Mouse (Mus musculus) E14TG2a.4 (cell line): ENCODE data around the gene Lrrc4c.

Source experiments
- H3K27me3 ChIP-seq: 2 replicates; pipeline ENCODE4 v1.6.1; 2014; ENCODE audit warnings: low read length, control low read depth; ENCODE audit not compliant: insufficient read depth
- H3K36me3 ChIP-seq: 2 replicates; pipeline ENCODE4 v1.6.1; 2014; ENCODE audit warnings: low read length, control low read depth; ENCODE audit not compliant: insufficient read depth
- H3K4me1 ChIP-seq: replicated peaks from 2 replicates; pipeline ENCODE4 v1.6.1; 2014; ENCODE audit warnings: low read depth, low read length, control low read depth
- H3K4me3 ChIP-seq: replicated peaks from 2 replicates; pipeline ENCODE4 v1.5.1; 2014; ENCODE audit warnings: mild to moderate bottlenecking, low read length
- H3K9me3 ChIP-seq: 2 replicates; pipeline ENCODE4 v1.6.1; 2014; ENCODE audit warnings: low read length, control low read depth
- CTCF ChIP-seq: conservative IDR thresholded peaks from 2 replicates; pipeline ENCODE4 v1.5.1; 2014; ENCODE audit warnings: low read length
- NANOG ChIP-seq: IDR thresholded peaks from 2 replicates; pipeline ENCODE4 v1.6.1; 2014; ENCODE audit warnings: borderline replicate concordance, low read length, mixed read lengths
- POU5F1 ChIP-seq: IDR thresholded peaks from 2 replicates; pipeline ENCODE4 v1.6.1; 2014; ENCODE audit warnings: low read length, borderline replicate concordance

Gene Lrrc4c

DNA sequence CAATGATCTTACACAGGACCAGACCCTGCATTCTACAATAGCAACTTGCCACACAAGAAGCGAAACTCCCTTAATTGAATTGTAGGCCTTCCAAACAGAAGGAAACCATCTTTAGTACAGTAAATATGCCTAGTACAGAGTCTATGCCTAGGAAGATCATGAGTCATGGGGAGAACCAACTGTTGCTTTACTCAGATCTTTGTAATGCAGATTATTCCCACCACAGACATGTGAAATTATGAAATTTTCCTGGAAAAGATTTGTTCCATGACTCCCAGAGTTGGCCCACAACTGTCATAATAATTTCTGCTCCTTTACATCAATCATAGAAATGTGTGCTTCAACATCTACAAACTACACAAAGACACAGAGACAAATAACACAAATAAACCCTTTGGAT is 1116.2 kb downstream of the Lrrc4c start:
- Histone ChIP-seq H3K9me3 (no peaks in the 10 kb centered on the region), H3K4me1 (no peaks in the 10 kb centered on the region), H3K4me3 (no peak overlapping the region), H3K36me3 (no peaks in the 10 kb centered on the region), H3K27me3 (no peaks in the 10 kb centered on the region)
- TF ChIP-seq CTCF (no peak), NANOG (no peak), POU5F1 (no peak)

DNA sequence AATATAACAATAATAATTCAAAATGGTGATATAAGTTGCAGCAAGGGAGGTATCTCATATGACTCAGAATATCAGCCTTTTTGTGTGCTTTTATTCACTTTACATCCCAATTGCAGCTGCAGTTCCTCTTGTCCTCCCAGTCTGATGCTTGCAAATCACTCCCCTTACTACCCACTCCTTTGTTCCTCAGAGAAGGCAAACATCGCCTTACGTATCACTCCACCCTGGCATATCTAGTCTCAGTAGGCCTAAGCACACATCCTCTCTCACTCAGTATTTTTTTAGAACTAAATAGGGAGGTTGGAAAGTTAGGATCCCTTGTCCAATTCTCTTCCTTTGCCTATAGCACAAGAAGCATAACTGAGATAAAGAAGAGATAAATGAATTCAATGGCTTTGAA is 1117.6 kb downstream of the Lrrc4c start:
- TF ChIP-seq CTCF, result no peak
- TF ChIP-seq POU5F1, result no peak
- no peak for TF ChIP-seq NANOG
- Histone ChIP-seq H3K36me3 (no peaks in the 10 kb centered on the region), H3K9me3 (no peaks in the 10 kb centered on the region)

DNA sequence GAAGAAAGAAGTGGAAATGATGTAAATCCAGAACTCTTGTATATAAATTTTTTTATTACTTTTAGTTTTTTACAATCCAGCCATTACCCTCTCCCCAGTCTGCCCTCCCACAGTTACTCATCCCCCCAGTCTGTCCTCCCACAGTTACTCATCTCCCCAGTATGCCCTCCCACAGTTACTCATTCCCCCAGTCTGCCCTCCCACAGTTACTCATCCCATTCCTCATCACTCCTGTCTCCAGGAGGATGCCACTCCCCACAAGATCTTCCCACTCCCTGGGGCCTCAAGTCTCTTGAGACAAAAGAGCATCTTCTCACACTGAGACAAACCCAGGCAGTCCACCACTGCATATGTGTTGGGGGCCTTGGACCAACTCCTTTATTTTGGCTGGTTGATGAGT is 1119.8 kb downstream of the Lrrc4c start:
- Histone ChIP-seq H3K36me3 (no peaks in the 10 kb centered on the region), H3K9me3 (no peaks in the 10 kb centered on the region), H3K4me1 (no peaks in the 10 kb centered on the region), H3K4me3 (no peak overlapping the region), H3K27me3 (no peaks in the 10 kb centered on the region)
- TF ChIP-seq NANOG (no peak), CTCF (no peak), POU5F1 (no peak)

More for the DNA sequence above, 1117.6 kb downstream of the Lrrc4c start:
- Histone ChIP-seq H3K27me3 (no peaks in the 10 kb centered on the region), H3K4me3 (no peak overlapping the region), H3K4me1 (no peaks in the 10 kb centered on the region)

DNA sequence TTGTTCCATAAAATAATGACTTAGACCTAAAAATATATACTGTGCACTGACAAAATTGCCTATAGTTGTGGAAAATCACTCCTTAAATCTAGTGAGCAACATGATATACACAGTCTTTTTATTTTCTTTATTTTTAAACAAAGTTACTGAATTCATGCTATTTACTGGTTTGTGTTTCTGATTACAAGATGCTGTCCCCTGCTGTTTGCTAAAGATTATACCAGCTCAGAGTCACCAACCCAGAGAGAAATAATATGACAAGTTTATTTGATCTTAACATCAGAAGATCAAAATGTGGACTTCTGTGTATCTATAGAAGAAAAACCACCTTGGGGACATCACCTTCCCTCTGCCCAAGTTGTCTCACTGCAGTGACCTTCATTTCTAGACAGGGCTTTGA is 1145.6 kb downstream of the Lrrc4c start:
- no peak for TF ChIP-seq POU5F1
- no peak for TF ChIP-seq CTCF
- no peak for TF ChIP-seq NANOG
- Histone ChIP-seq H3K9me3 (no peaks in the 10 kb centered on the region), H3K27me3 (peaks cover 25% of the 10 kb centered on the region), H3K4me3 (no peak overlapping the region), H3K36me3 (no peaks in the 10 kb centered on the region), H3K4me1 (no peaks in the 10 kb centered on the region; the same call in 1 of the 2 replicates)

DNA sequence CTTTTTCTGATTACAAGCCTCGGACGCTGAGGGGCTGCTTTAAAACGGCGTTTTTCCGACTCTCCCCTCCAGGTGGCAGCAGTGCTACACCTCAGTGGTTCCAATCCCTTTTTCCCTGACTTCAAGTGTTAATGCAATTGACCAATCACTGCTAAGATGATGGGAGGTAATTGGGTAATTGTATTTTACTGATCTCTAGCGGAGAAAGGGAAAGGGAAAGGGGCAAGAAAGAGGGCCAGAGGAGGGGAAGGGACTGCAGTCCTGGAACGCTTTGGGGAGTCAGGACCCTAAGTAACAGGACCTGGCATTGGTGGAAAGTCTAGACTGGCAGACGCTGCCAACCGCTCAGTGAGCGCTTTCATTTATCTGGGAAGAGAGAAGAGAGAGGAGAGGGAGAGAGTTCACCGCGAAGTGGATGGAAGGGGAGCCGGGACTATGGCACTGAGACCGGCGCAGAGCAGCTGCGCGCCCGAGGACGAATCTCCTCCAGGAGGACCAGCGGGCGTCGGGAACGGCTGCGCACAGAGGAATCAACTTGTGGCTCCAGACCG is 1148.3 kb downstream of the Lrrc4c start:
- H3K4me1 ChIP-seq, result no peaks in the 10 kb centered on the region; the same call in 1 of the 2 replicates
- TF ChIP-seq CTCF, result peak; percentile 65
- no peak for TF ChIP-seq POU5F1
- peak overlapping the region; percentile 77 for H3K4me3 ChIP-seq

GRCm38 (mm10) chr2:97467031-97467549 is 1149.1 kb downstream of the Lrrc4c start:
- Histone ChIP-seq H3K27me3 (peaks cover 33% of the 10 kb centered on the region), H3K4me3 (peak overlapping the region; percentile 77), H3K4me1 (no peaks in the 10 kb centered on the region; the same call in 1 of the 2 replicates), H3K36me3 (no peaks in the 10 kb centered on the region), H3K9me3 (no peaks in the 10 kb centered on the region)
- TF ChIP-seq CTCF (no peak), POU5F1 (no peak), NANOG (no peak)

More for the DNA sequence above, 1148.3 kb downstream of the Lrrc4c start:
- H3K9me3 ChIP-seq, result no peaks in the 10 kb centered on the region
- peaks cover 33% of the 10 kb centered on the region for H3K27me3 ChIP-seq
- no peaks in the 10 kb centered on the region for H3K36me3 ChIP-seq

DNA sequence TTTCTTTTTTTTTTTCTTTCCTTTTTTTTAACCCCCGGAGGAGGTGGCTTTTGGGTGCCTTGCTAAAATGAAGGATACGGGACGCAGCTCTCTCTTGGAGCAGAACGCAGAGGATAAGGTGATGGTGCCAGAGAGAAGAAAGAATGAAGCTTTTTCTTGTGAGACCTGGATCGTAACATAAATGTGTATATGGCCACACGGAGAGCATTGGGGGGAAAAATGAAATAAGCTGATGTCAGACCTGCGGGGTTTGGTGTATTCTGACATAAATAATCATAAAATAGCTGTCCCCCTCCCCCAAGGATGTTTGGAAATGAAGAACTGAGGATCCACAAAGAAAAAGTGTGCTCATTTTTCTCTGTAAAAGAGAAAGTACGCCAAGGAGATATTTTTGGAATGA is 1149.7 kb downstream of the Lrrc4c start:
- H3K27me3 ChIP-seq, result peaks cover 33% of the 10 kb centered on the region
- no peaks in the 10 kb centered on the region for H3K9me3 ChIP-seq
- peak overlapping the region; percentile 77; the same call in 1 of the 2 replicates for H3K4me3 ChIP-seq
- no peaks in the 10 kb centered on the region for H3K36me3 ChIP-seq
- no peaks in the 10 kb centered on the region; the same call in 1 of the 2 replicates for H3K4me1 ChIP-seq
- no peak for TF ChIP-seq CTCF
- TF ChIP-seq NANOG, result no peak
- TF ChIP-seq POU5F1, result no peak

DNA sequence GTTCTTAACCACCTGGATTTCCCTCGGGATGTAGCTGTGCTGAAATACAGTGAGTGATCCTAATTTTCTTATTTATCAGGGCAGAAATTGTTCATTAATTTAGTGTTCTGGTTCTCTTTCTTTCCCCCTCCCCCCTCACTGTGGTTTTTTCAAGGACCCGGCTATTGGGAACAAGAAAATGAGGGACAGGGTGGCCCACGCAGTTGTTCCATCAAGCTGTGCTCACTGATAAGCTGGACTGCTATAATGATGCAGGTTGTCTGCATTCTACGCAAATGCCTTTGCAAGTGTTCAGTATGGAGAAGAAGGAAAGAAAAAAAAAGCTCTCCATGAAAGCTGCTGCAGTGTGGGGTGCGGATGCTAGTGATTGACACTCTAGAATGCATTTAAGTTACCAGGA is 1150.4 kb downstream of the Lrrc4c start:
- Histone ChIP-seq H3K27me3 (peaks cover 33% of the 10 kb centered on the region), H3K9me3 (no peaks in the 10 kb centered on the region), H3K4me3 (no peak overlapping the region), H3K36me3 (no peaks in the 10 kb centered on the region), H3K4me1 (no peaks in the 10 kb centered on the region; the same call in 1 of the 2 replicates)
- TF ChIP-seq NANOG (no peak), POU5F1 (no peak), CTCF (no peak)

DNA sequence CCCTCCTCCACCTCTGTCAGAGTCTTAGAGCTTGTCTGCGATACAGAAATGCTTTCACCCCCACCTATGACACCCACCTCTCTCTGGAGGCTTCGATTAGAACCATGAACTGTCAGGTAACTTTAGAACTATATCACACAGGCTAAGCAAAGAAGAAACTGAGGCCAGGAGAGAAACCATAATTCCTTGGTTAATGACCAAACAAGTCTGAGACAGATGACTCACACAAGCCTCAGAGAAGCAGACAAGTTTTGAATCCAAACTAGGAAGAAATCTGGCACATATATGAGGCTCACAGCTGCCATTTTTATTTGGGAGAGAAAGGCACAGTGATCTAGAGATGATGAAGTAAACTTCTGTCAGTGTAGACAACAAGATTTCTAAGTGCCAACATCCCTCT is 1151.4 kb downstream of the Lrrc4c start:
- no peaks in the 10 kb centered on the region for H3K9me3 ChIP-seq
- no peaks in the 10 kb centered on the region for H3K36me3 ChIP-seq
- H3K4me3 ChIP-seq, result no peak overlapping the region
- H3K4me1 ChIP-seq, result no peaks in the 10 kb centered on the region; the same call in 1 of the 2 replicates
- H3K27me3 ChIP-seq, result peaks cover 33% of the 10 kb centered on the region
- no peak for TF ChIP-seq CTCF
- TF ChIP-seq NANOG, result no peak
- TF ChIP-seq POU5F1, result no peak
